Mouse (Mus musculus) ES-E14 (cell line): ENCODE data around the gene Sfxn1. TPM values are rescaled to one million over a fixed set of nuclear protein-coding genes. Genes with fewer than 3 reads are reported as not detected.

Experiments used
- DNase-seq: peaks from one replicate; pipeline ENCODE4 v3.0.0-alpha.2; 2013; ENCODE audit warnings: low read depth, low spot score
- H3K27ac ChIP-seq: 2 replicates; pipeline ENCODE4 v1.5.1; 2012; ENCODE audit warnings: low read depth, mild to moderate bottlenecking, low read length, moderate library complexity, mixed read lengths; ENCODE audit not compliant: poor library complexity, insufficient read depth, severe bottlenecking
- H3K36me3 ChIP-seq: 2 replicates; pipeline ENCODE4 v1.6.1; 2012; ENCODE audit warnings: mild to moderate bottlenecking, low read length, moderate library complexity, mixed read lengths; ENCODE audit not compliant: control insufficient read depth, poor library complexity, insufficient read depth, severe bottlenecking
- H3K4me1 ChIP-seq, 2 experiments: fragments of 150-350 bp in 1 of 2; sonication (generic) in 1 of 2; 2 replicates each; pipeline ENCODE4 v1.6.1; 2012; ENCODE audit warnings: low read length in 2 of 2, mild to moderate bottlenecking in 1 of 2, mixed read lengths in 1 of 2; ENCODE audit not compliant: control insufficient read depth in 2 of 2, insufficient read depth in 2 of 2, poor library complexity in 1 of 2
- H3K4me3 ChIP-seq, 2 experiments: fragments of 150-350 bp in 1 of 2; sonication (generic) in 1 of 2; 2 replicates each; pipeline ENCODE4 v1.5.1; 2012; ENCODE audit warnings: low read length in 2 of 2, low read depth in 1 of 2, mild to moderate bottlenecking in 1 of 2, mixed read lengths in 1 of 2; ENCODE audit not compliant: insufficient read depth in 1 of 2, poor library complexity in 1 of 2, severe bottlenecking in 1 of 2
- H3K9ac ChIP-seq: 2 replicates; pipeline ENCODE4 v1.6.1; 2012; ENCODE audit warnings: low read depth, mild to moderate bottlenecking, low read length, mixed read lengths; ENCODE audit not compliant: poor library complexity, insufficient read depth, severe bottlenecking
- H3K9me3 ChIP-seq: fragments of 150-350 bp; sonication (generic); 2 replicates; pipeline ENCODE4 v1.6.1; 2012; ENCODE audit warnings: low read depth, mild to moderate bottlenecking, low read length; ENCODE audit not compliant: control insufficient read depth, insufficient read depth
- CHD2 ChIP-seq: IDR thresholded peaks from 2 replicates; pipeline ENCODE4 v1.6.1; 2014; ENCODE audit warnings: mild to moderate bottlenecking, low read depth, low read length, inconsistent platforms
- HCFC1 ChIP-seq: IDR thresholded peaks from 2 replicates; pipeline ENCODE4 v1.6.1; 2012; ENCODE audit warnings: low read length, inconsistent platforms, borderline replicate concordance; ENCODE audit not compliant: insufficient read depth
- MAFK ChIP-seq: IDR thresholded peaks from 2 replicates; pipeline ENCODE4 v1.6.1; 2014; ENCODE audit warnings: mild to moderate bottlenecking, low read depth, low read length, inconsistent platforms; ENCODE audit not compliant: insufficient read depth
- ZC3H11A ChIP-seq: IDR thresholded peaks from 2 replicates; pipeline ENCODE4 v1.6.1; 2012; ENCODE audit warnings: low read depth, mild to moderate bottlenecking, inconsistent platforms, low read length, borderline replicate concordance
- ZNF384 ChIP-seq: IDR thresholded peaks from 2 replicates; pipeline ENCODE4 v1.6.1; 2012; ENCODE audit warnings: low read depth, low read length, inconsistent platforms
- in situ Hi-C, 2 experiments: fragments of 600-800 bp; cut with MboI; formaldehyde crosslinking; loops; one replicate each; pipeline ENCODE4 v1.15.1; 2025; ENCODE audit warnings: low sequenced_read_pairs in 2 of 2, inconsistent platforms in 1 of 2; ENCODE audit not compliant: unreplicated experiment in 2 of 2
- total RNA-seq: library from RNA; depleted of rRNA; stranded (reverse); fragments of 300-350 nt; gene quantifications from 2 replicates; pipeline ENCODE4 v1.2.3, GENCODE M21; 2012

Gene Sfxn1
- total RNA-seq, 1 experiment: 36.1 TPM

- H3K9ac ChIP-seq: no peak overlapping the region
- H3K36me3 ChIP-seq: peaks cover 7% of the 10 kb centered on the region; the same call in 1 of the 2 replicates
- TF ChIP-seq MAFK: peak; percentile 57
- no peak for TF ChIP-seq HCFC1
- H3K4me3 ChIP-seq: no peak overlapping the region
- in situ Hi-C loops: no loop called here
- DNase-seq: no peak
- no peak overlapping the region for H3K27ac ChIP-seq
- peaks cover 0 to 12% of the 10 kb centered on the region in 2 experiments; a peak in 2 of 4 replicates for H3K4me1 ChIP-seq
- no peaks in the 10 kb centered on the region for H3K9me3 ChIP-seq
Observed at GRCm38 (mm10) chr13:54079782-54080759, 8.4 kb downstream of the Sfxn1 start.

- Histone ChIP-seq H3K36me3 (peaks cover 11% of the 10 kb centered on the region; the same call in 1 of the 2 replicates), H3K4me1 (peaks cover 0 to 10% of the 10 kb centered on the region in 2 experiments; a peak in 2 of 4 replicates), H3K9me3 (no peaks in the 10 kb centered on the region), H3K4me3 (no peak overlapping the region), H3K9ac (no peak overlapping the region), H3K27ac (no peak overlapping the region)
- no peak for TF ChIP-seq CHD2
- TF ChIP-seq HCFC1: no peak
- TF ChIP-seq ZC3H11A: no peak
- TF ChIP-seq ZNF384: no peak
- no peak for TF ChIP-seq MAFK
- no peak for DNase-seq
- in situ Hi-C loops: no loop called here
Observed at GRCm38 (mm10) chr13:54080785-54081184, 9.1 kb downstream of the Sfxn1 start.

DNA sequence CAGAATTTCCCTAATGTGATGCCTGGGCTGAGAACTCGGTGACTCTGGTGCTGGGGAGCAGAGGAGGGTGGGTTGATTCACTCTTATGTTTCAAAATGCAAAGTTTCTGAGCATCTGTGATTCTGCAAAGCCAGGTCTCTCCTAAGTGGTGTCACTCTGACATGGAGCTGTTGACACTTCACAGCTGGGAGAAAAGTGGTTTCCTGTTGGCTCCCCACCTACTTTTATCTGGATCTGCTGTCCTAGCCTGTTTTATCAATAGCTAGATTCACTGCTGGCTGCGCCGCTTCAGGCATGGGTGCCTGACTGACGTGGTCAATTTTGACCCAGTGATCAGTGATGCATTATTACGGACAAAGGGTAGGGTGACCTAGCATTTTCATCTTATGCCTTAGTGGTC lies 11.3 kb downstream of the Sfxn1 start:
- H3K4me3 ChIP-seq: no peak overlapping the region
- DNase-seq: no peak
- TF ChIP-seq ZC3H11A (no peak), HCFC1 (no peak), ZNF384 (no peak), CHD2 (no peak), MAFK (no peak)

GRCm38 (mm10) chr13:54084178-54084577 lies 12.5 kb downstream of the Sfxn1 start:
- in situ Hi-C loops: no loop called here
- TF ChIP-seq CHD2 (no peak), ZC3H11A (no peak), ZNF384 (no peak), MAFK (no peak), HCFC1 (no peak)
- no peak for DNase-seq
- H3K9me3 ChIP-seq: no peaks in the 10 kb centered on the region
- peaks cover 0 to 3% of the 10 kb centered on the region in 2 experiments; a peak in 2 of 4 replicates for H3K4me1 ChIP-seq
- H3K9ac ChIP-seq: no peak overlapping the region
- peaks cover 21% of the 10 kb centered on the region for H3K36me3 ChIP-seq
- H3K27ac ChIP-seq: no peak overlapping the region
- H3K4me3 ChIP-seq: no peak overlapping the region

More for the DNA sequence above, 11.3 kb downstream of the Sfxn1 start:
- Histone ChIP-seq H3K4me1 (peaks cover 0 to 8% of the 10 kb centered on the region in 2 experiments; a peak in 2 of 4 replicates), H3K36me3 (peaks cover 17% of the 10 kb centered on the region), H3K9ac (no peak overlapping the region), H3K27ac (no peak overlapping the region), H3K9me3 (no peaks in the 10 kb centered on the region)
- in situ Hi-C loops: no loop called here
